ENCODE assay signal across 12 mouse cellular contexts in genomic region chr16:34228661-34229060, GRCm38 (mm10).
DNase-seq lines count a peak whose midpoint lies in the region; ATAC-seq lines count a peak whose summit lies in the region.
"Had no signal": no experiment of that assay in that cellular context is flagged by ENCODE, and none has a peak within 500 bp of the region (broad histone marks: within the 10 kb centered on the region; RNA-seq: fewer than 3 reads in every experiment).

No protein-coding gene starts in this region.

- no peak for DNase-seq in heart, embryonic 10.5 days (ENCODE audit: low spot score)
- no peak for DNase-seq in heart, adult 11 months
- peak; percentile 53 for DNase-seq in midbrain, embryonic 14.5 days
- no peak for DNase-seq in midbrain, embryonic 11.5 days (ENCODE audit: low spot score, missing footprints)
- peak; percentile 68 to 72 for DNase-seq in layer of hippocampus, adult 8-10 months (ENCODE audit: low spot score in 2 of 2)
- no peak for DNase-seq in spleen, postnatal 10 days (ENCODE audit: low spot score in 2 of 2)
- no peak for DNase-seq in frontal cortex, postnatal 14 days (ENCODE audit: low spot score in 2 of 2)
- DNase-seq: embryo, embryonic 11 days had no signal

- no peak overlapping the region for H3K4me3 ChIP-seq in heart, embryonic 10.5 days
- no peak overlapping the region for H3K4me3 ChIP-seq in midbrain, embryonic 14.5 days (replicated peaks; ENCODE audit: low read depth, low read length)
- no peak overlapping the region for H3K4me3 ChIP-seq in midbrain, embryonic 11.5 days (ENCODE audit: low read depth, low read length)
- H3K4me3 ChIP-seq in kidney, embryonic 14.5 days (ENCODE audit: low read length), result no peak overlapping the region
- H3K4me3 ChIP-seq: erythroblast, embryonic 14.5 days; myocyte had no signal

- ATAC-seq in midbrain, embryonic 14.5 days (ENCODE audit: low FRiP score, low TSS enrichment), result no peak
- no peak for ATAC-seq in midbrain, embryonic 11.5 days (ENCODE audit: low FRiP score)
- ATAC-seq in kidney, embryonic 14.5 days (ENCODE audit: low FRiP score, low TSS enrichment), result no peak

- H3K36me3 ChIP-seq in heart, embryonic 10.5 days, result 0 out of 2 replicates have a peak, but pooled peaks cover 3% of the 10 kb centered on the region
- H3K36me3 ChIP-seq in midbrain, embryonic 14.5 days (ENCODE audit: control insufficient read depth, insufficient read depth, low read length), result peaks cover 34% of the 10 kb centered on the region
- H3K36me3 ChIP-seq in midbrain, embryonic 11.5 days (ENCODE audit: control insufficient read depth, insufficient read depth, low read length), result no peaks in the 10 kb centered on the region
- peaks cover 6% of the 10 kb centered on the region; the same call in 1 of the 2 replicates for H3K36me3 ChIP-seq in kidney, embryonic 14.5 days (ENCODE audit: control insufficient read depth, insufficient read depth, low read length)

- no peaks in the 10 kb centered on the region for H3K27me3 ChIP-seq in heart, embryonic 10.5 days (ENCODE audit: insufficient read depth, poor library complexity, severe bottlenecking)
- no peaks in the 10 kb centered on the region for H3K27me3 ChIP-seq in midbrain, embryonic 14.5 days (ENCODE audit: control insufficient read depth, insufficient read depth, low read length)
- H3K27me3 ChIP-seq in midbrain, embryonic 11.5 days (ENCODE audit: control insufficient read depth, insufficient read depth, low read length), result no peaks in the 10 kb centered on the region
- no peaks in the 10 kb centered on the region for H3K27me3 ChIP-seq in kidney, embryonic 14.5 days (ENCODE audit: control insufficient read depth, insufficient read depth, low read length)

- H3K4me1 ChIP-seq in heart, embryonic 10.5 days, result peaks cover 30% of the 10 kb centered on the region
- H3K4me1 ChIP-seq in midbrain, embryonic 14.5 days (ENCODE audit: control insufficient read depth, insufficient read depth, low read length), result 0 out of 2 replicates have a peak, but pooled peaks cover 3% of the 10 kb centered on the region
- no peaks in the 10 kb centered on the region; the same call in 1 of the 2 replicates for H3K4me1 ChIP-seq in midbrain, embryonic 11.5 days (ENCODE audit: control insufficient read depth, insufficient read depth, low read length)
- H3K4me1 ChIP-seq in kidney, embryonic 14.5 days (ENCODE audit: control insufficient read depth, insufficient read depth, low read length), result no peaks in the 10 kb centered on the region

- no peak overlapping the region for H3K4me2 ChIP-seq in midbrain, embryonic 14.5 days (ENCODE audit: low read length)
- no peak overlapping the region for H3K4me2 ChIP-seq in midbrain, embryonic 11.5 days
- H3K4me2 ChIP-seq in kidney, embryonic 14.5 days (replicated peaks; ENCODE audit: low read depth, low read length), result no peak overlapping the region
- H3K4me2 ChIP-seq: liver, embryonic 11.5 days had no signal

- no peaks in the 10 kb centered on the region for H3K9me3 ChIP-seq in heart, embryonic 10.5 days
- H3K9me3 ChIP-seq in midbrain, embryonic 14.5 days (ENCODE audit: control insufficient read depth, low read length), result no peaks in the 10 kb centered on the region
- H3K9me3 ChIP-seq in midbrain, embryonic 11.5 days (ENCODE audit: control insufficient read depth, low read length), result no peaks in the 10 kb centered on the region
- H3K9me3 ChIP-seq in kidney, embryonic 14.5 days (ENCODE audit: control insufficient read depth, low read length), result no peaks in the 10 kb centered on the region

- H3K27ac ChIP-seq in heart, embryonic 10.5 days, result peak overlapping the region; percentile 36
- no peak overlapping the region for H3K27ac ChIP-seq in midbrain, embryonic 14.5 days (replicated peaks; ENCODE audit: low read depth, low read length)
- H3K27ac ChIP-seq in midbrain, embryonic 11.5 days (ENCODE audit: low read depth, low read length), result no peak overlapping the region
- H3K27ac ChIP-seq in kidney, embryonic 14.5 days (ENCODE audit: low read depth, low read length), result no peak overlapping the region

- H3K9ac ChIP-seq in midbrain, embryonic 14.5 days (replicated peaks; ENCODE audit: low read length), result no peak overlapping the region
- no peak overlapping the region for H3K9ac ChIP-seq in midbrain, embryonic 11.5 days (ENCODE audit: low read length)
- H3K9ac ChIP-seq in kidney, embryonic 14.5 days (ENCODE audit: low read depth, low read length), result no peak overlapping the region

- 33% methylated on average over 5 of the region's 5 CpGs for WGBS in heart, embryonic 10.5 days
- 25% methylated on average over 5 of the region's 5 CpGs for WGBS in midbrain, embryonic 14.5 days
- WGBS in midbrain, embryonic 11.5 days, result 53% methylated on average over 5 of the region's 5 CpGs
- WGBS in kidney, embryonic 14.5 days, result 44% methylated on average over 5 of the region's 5 CpGs

Comparison
In these comparisons a context has a peak if more than half of its experiments do, and no peak if none do; other contexts are left out.
1. DNase-seq: peak in midbrain, embryonic 14.5 days (single experiment) and layer of hippocampus, adult 8-10 months (2 of 2); none in heart, embryonic 10.5 days (single experiment), heart, adult 11 months (single experiment), midbrain, embryonic 11.5 days (single experiment), spleen, postnatal 10 days (0 of 2) and frontal cortex, postnatal 14 days (0 of 2).